In genomic region chr2:106857711-106858110, GRCm38 (mm10) we compare ENCODE assay signal across 13 mouse cellular contexts.
A peak's percentile ranks its signal among the peaks of the same experiment; 100 is the strongest.
DNase-seq lines count a peak whose midpoint lies in the region; ATAC-seq and TF ChIP-seq lines count a peak whose summit lies in the region.
"Had no signal": no experiment of that assay in that cellular context is flagged by ENCODE, and none has a peak within 500 bp of the region (broad histone marks: within the 10 kb centered on the region; RNA-seq: fewer than 3 reads in every experiment).

No protein-coding gene starts in this region.

- H3K9ac ChIP-seq in intestine, embryonic 14.5 days (ENCODE audit: low read length) = no peak overlapping the region
- no peak overlapping the region for H3K9ac ChIP-seq in intestine, postnatal 0 days (ENCODE audit: low read depth, low read length)
- no peak overlapping the region for H3K9ac ChIP-seq in lung, embryonic 16.5 days (ENCODE audit: low read length)
- H3K9ac ChIP-seq in lung, postnatal 0 days (replicated peaks; ENCODE audit: low read depth) = no peak overlapping the region
- no peak overlapping the region for H3K9ac ChIP-seq in intestine, embryonic 16.5 days (ENCODE audit: low read depth, low read length)
- no peak overlapping the region for H3K9ac ChIP-seq in stomach, embryonic 16.5 days (ENCODE audit: low read length)
- H3K9ac ChIP-seq: forebrain, postnatal 0 days; liver, postnatal 0 days; midbrain, embryonic 12.5 days had no signal

- no peaks in the 10 kb centered on the region for H3K36me3 ChIP-seq in intestine, embryonic 14.5 days (ENCODE audit: control insufficient read depth, insufficient read depth, low read length)
- H3K36me3 ChIP-seq in intestine, postnatal 0 days (ENCODE audit: control insufficient read depth, insufficient read depth) = no peaks in the 10 kb centered on the region
- no peaks in the 10 kb centered on the region for H3K36me3 ChIP-seq in lung, embryonic 16.5 days (ENCODE audit: control insufficient read depth, insufficient read depth, low read length)
- H3K36me3 ChIP-seq in lung, postnatal 0 days (ENCODE audit: insufficient read depth, low read length) = no peaks in the 10 kb centered on the region
- H3K36me3 ChIP-seq in intestine, embryonic 16.5 days (ENCODE audit: control insufficient read depth, insufficient read depth, low read length) = no peaks in the 10 kb centered on the region
- H3K36me3 ChIP-seq in stomach, embryonic 16.5 days (ENCODE audit: control insufficient read depth, insufficient read depth, low read length) = no peaks in the 10 kb centered on the region
- H3K36me3 ChIP-seq: midbrain, embryonic 12.5 days had no signal

- H3K4me2 ChIP-seq in intestine, embryonic 14.5 days (ENCODE audit: low read length) = no peak overlapping the region
- H3K4me2 ChIP-seq in intestine, postnatal 0 days (replicated peaks; ENCODE audit: low read depth) = no peak overlapping the region
- H3K4me2 ChIP-seq in lung, embryonic 16.5 days (ENCODE audit: low read depth, low read length) = no peak overlapping the region
- H3K4me2 ChIP-seq in lung, postnatal 0 days (replicated peaks; ENCODE audit: low read depth, low read length) = no peak overlapping the region
- H3K4me2 ChIP-seq in intestine, embryonic 16.5 days (ENCODE audit: low read depth, low read length) = no peak overlapping the region
- no peak overlapping the region for H3K4me2 ChIP-seq in stomach, embryonic 16.5 days (ENCODE audit: low read depth, low read length)
- H3K4me2 ChIP-seq: midbrain, embryonic 12.5 days had no signal

- H3K9me3 ChIP-seq in intestine, embryonic 14.5 days (ENCODE audit: control insufficient read depth, low read length) = no peaks in the 10 kb centered on the region
- H3K9me3 ChIP-seq in intestine, postnatal 0 days (ENCODE audit: control insufficient read depth) = no peaks in the 10 kb centered on the region
- H3K9me3 ChIP-seq in lung, embryonic 16.5 days (ENCODE audit: control insufficient read depth, low read length) = no peaks in the 10 kb centered on the region
- no peaks in the 10 kb centered on the region for H3K9me3 ChIP-seq in lung, postnatal 0 days (ENCODE audit: low read length)
- H3K9me3 ChIP-seq in intestine, embryonic 16.5 days (ENCODE audit: control insufficient read depth, low read length) = no peaks in the 10 kb centered on the region
- H3K9me3 ChIP-seq in stomach, embryonic 16.5 days (replicated peaks; ENCODE audit: control insufficient read depth, low read length) = no peaks in the 10 kb centered on the region
- H3K9me3 ChIP-seq: midbrain, embryonic 12.5 days had no signal

- no peak for TF ChIP-seq EP300 in lung, postnatal 0 days (IDR thresholded peaks at IDR 0.05)

- peak overlapping the region; percentile 64; the same call in 1 of the 2 replicates for H3K27ac ChIP-seq in intestine, embryonic 14.5 days (ENCODE audit: low read depth)
- no peak overlapping the region for H3K27ac ChIP-seq in intestine, postnatal 0 days (ENCODE audit: low read depth, low read length)
- peak overlapping the region; percentile 32; the same call in 1 of the 2 replicates for H3K27ac ChIP-seq in lung, embryonic 16.5 days (ENCODE audit: low read length)
- H3K27ac ChIP-seq in lung, postnatal 0 days (ENCODE audit: low read length) = no peak overlapping the region
- H3K27ac ChIP-seq in intestine, embryonic 16.5 days (ENCODE audit: low read length) = peak overlapping the region; percentile 49
- H3K27ac ChIP-seq in stomach, embryonic 16.5 days (ENCODE audit: low read length) = peak overlapping the region; percentile 21; the same call in 1 of the 2 replicates

- peaks cover 49% of the 10 kb centered on the region for H3K4me1 ChIP-seq in intestine, embryonic 14.5 days (replicated peaks; ENCODE audit: control insufficient read depth, insufficient read depth, low read length)
- peaks cover 8% of the 10 kb centered on the region; the same call in 1 of the 2 replicates for H3K4me1 ChIP-seq in intestine, postnatal 0 days (replicated peaks; ENCODE audit: control insufficient read depth, insufficient read depth, low read length)
- H3K4me1 ChIP-seq in lung, embryonic 16.5 days (replicated peaks; ENCODE audit: control insufficient read depth, insufficient read depth, low read length) = peaks cover 36% of the 10 kb centered on the region
- peaks cover 2% of the 10 kb centered on the region; the same call in 1 of the 2 replicates for H3K4me1 ChIP-seq in lung, postnatal 0 days (ENCODE audit: insufficient read depth, low read depth, low read length)
- peaks cover 36% of the 10 kb centered on the region for H3K4me1 ChIP-seq in intestine, embryonic 16.5 days (ENCODE audit: control insufficient read depth, insufficient read depth, low read length)
- H3K4me1 ChIP-seq in stomach, embryonic 16.5 days (ENCODE audit: control insufficient read depth, insufficient read depth, low read length) = peaks cover 27% of the 10 kb centered on the region

- TF ChIP-seq CTCF in intestine, postnatal 0 days (IDR thresholded peaks at IDR 0.05; ENCODE audit: low read depth) = no peak
- TF ChIP-seq CTCF in lung, postnatal 0 days (IDR thresholded peaks at IDR 0.05) = no peak

- ATAC-seq in intestine, embryonic 14.5 days (replicated peaks; ENCODE audit: low FRiP score, low TSS enrichment, low read depth) = peak; percentile 66
- ATAC-seq in intestine, postnatal 0 days = no peak
- ATAC-seq in lung, embryonic 16.5 days (ENCODE audit: low read depth) = peak; percentile 30; the same call in 1 of the 2 replicates
- no peak for ATAC-seq in lung, postnatal 0 days
- peak; percentile 56 for ATAC-seq in intestine, embryonic 16.5 days
- peak; percentile 49; the same call in 1 of the 2 replicates for ATAC-seq in stomach, embryonic 16.5 days (ENCODE audit: insufficient read depth, low FRiP score)
- ATAC-seq: forebrain, postnatal 0 days; liver, postnatal 0 days had no signal

- no peak for DNase-seq in intestine, embryonic 14.5 days (ENCODE audit: low spot score)
- no peak for DNase-seq in lung, postnatal 0 days (ENCODE audit: low spot score)
- DNase-seq in spleen, postnatal 36 days (ENCODE audit: low spot score in 2 of 2) = no peak
- DNase-seq: adrenal gland, adult 2 months; forebrain, postnatal 0 days; gastrocnemius, postnatal 36 days; kidney, postnatal 25 days; liver, postnatal 0 days had no signal

- H3K27me3 ChIP-seq in intestine, embryonic 14.5 days (replicated peaks; ENCODE audit: control insufficient read depth, insufficient read depth, low read length) = no peaks in the 10 kb centered on the region
- no peaks in the 10 kb centered on the region for H3K27me3 ChIP-seq in intestine, postnatal 0 days (replicated peaks; ENCODE audit: control insufficient read depth, insufficient read depth, low read length)
- no peaks in the 10 kb centered on the region for H3K27me3 ChIP-seq in lung, embryonic 16.5 days (ENCODE audit: control insufficient read depth, insufficient read depth, low read depth, low read length)
- H3K27me3 ChIP-seq in lung, postnatal 0 days (replicated peaks; ENCODE audit: insufficient read depth, low read length) = no peaks in the 10 kb centered on the region
- no peaks in the 10 kb centered on the region for H3K27me3 ChIP-seq in intestine, embryonic 16.5 days (replicated peaks; ENCODE audit: control insufficient read depth, insufficient read depth, low read length)
- H3K27me3 ChIP-seq in stomach, embryonic 16.5 days (ENCODE audit: control insufficient read depth, insufficient read depth, low read length) = no peaks in the 10 kb centered on the region
- H3K27me3 ChIP-seq: midbrain, embryonic 12.5 days had no signal

- no peak overlapping the region for H3K4me3 ChIP-seq in intestine, embryonic 14.5 days (ENCODE audit: low read depth, low read length)
- no peak overlapping the region for H3K4me3 ChIP-seq in intestine, postnatal 0 days (ENCODE audit: low read depth, low read length)
- H3K4me3 ChIP-seq in lung, embryonic 16.5 days (ENCODE audit: low read length) = no peak overlapping the region
- no peak overlapping the region for H3K4me3 ChIP-seq in lung, postnatal 0 days (ENCODE audit: low read depth, low read length)
- no peak overlapping the region for H3K4me3 ChIP-seq in intestine, embryonic 16.5 days (ENCODE audit: low read length)
- H3K4me3 ChIP-seq in stomach, embryonic 16.5 days (replicated peaks; ENCODE audit: low read length) = no peak overlapping the region
- H3K4me3 ChIP-seq: midbrain, embryonic 12.5 days had no signal

- WGBS in intestine, embryonic 14.5 days = 22% methylated on average over 4 of the region's 4 CpGs
- WGBS in intestine, postnatal 0 days = 44% methylated on average over 4 of the region's 4 CpGs
- WGBS in lung, embryonic 16.5 days = 34% methylated on average over 4 of the region's 4 CpGs
- WGBS in lung, postnatal 0 days = 45% methylated on average over 4 of the region's 4 CpGs
- 28% methylated on average over 4 of the region's 4 CpGs for whole genome bisulfite sequencing in intestine, embryonic 16.5 days
- WGBS in stomach, embryonic 16.5 days = 20% methylated on average over 4 of the region's 4 CpGs

Comparison
In these comparisons a context has a peak if more than half of its experiments do, and no peak if none do; other contexts are left out.
1. ATAC-seq: peak in intestine, embryonic 14.5 days (single experiment), lung, embryonic 16.5 days (single experiment), intestine, embryonic 16.5 days (single experiment) and stomach, embryonic 16.5 days (single experiment); none in intestine, postnatal 0 days (single experiment) and lung, postnatal 0 days (single experiment).
2. H3K27ac ChIP-seq: peak in intestine, embryonic 14.5 days (single experiment), lung, embryonic 16.5 days (single experiment), intestine, embryonic 16.5 days (single experiment) and stomach, embryonic 16.5 days (single experiment); none in intestine, postnatal 0 days (single experiment) and lung, postnatal 0 days (single experiment).